In the genomic region with DNA sequence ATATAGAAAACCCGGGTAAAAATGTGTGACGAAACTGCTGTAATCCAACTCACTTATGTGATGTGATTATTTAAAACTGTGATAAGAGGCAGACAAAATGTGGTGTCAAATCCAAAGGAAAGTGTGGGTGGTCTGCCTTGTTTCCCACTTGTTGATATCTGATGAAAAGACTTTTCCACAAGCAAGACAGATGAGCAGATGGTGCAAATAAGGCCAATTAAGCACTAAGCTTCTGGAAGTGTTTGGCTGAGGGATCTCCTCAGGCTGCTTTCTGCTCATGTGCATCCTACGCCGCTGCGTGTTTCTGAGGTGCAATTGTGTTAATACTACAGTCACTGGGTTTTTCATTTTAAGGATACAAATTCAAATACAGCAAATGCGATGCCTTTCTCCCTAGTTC, we compare ENCODE assay signal across 27 mouse cellular contexts. TPM values are rescaled to one million over a fixed set of nuclear protein-coding genes. Genes with fewer than 3 reads are reported as not detected.
A peak's percentile ranks its signal among the peaks of the same experiment; 100 is the strongest.
DNase-seq lines count a peak whose midpoint lies in the region; ATAC-seq lines count a peak whose summit lies in the region.
"Had no signal": no experiment of that assay in that cellular context is flagged by ENCODE, and none has a peak within 500 bp of the region (broad histone marks: within the 10 kb centered on the region; RNA-seq: fewer than 3 reads in every experiment).

No protein-coding gene starts in this region.

- no peak overlapping the region for H3K4me3 ChIP-seq in forebrain, embryonic 14.5 days (ENCODE audit: low read depth, low read length)
- no peak overlapping the region for H3K4me3 ChIP-seq in forebrain, embryonic 15.5 days
- H3K4me3 ChIP-seq: forebrain, embryonic 13.5 days; hindbrain, embryonic 10.5 days; kidney, embryonic 15.5 days; limb, embryonic 15.5 days; liver, embryonic 15.5 days; midbrain, embryonic 10.5 days; neural tube, embryonic 15.5 days had no signal

- peak; percentile 39 for DNase-seq in forebrain, embryonic 14.5 days (ENCODE audit: low spot score)
- peak; percentile 18 to 29 for DNase-seq in right cerebral cortex, adult 2 months (ENCODE audit: low spot score in 2 of 2)
- DNase-seq in right cerebral cortex, postnatal 4 days, result no peak
- peak; percentile 24 for DNase-seq in layer of hippocampus, adult 9-11 months
- no peak for DNase-seq in lung, adult 18-20 months
- no peak for DNase-seq in lung, postnatal 14 days
- DNase-seq: adrenal gland, adult 2 months; cerebellum, adult 2 months; gastrocnemius, postnatal 14 days; heart, adult 11 months; kidney, postnatal 36 days; left cerebral cortex, postnatal 4 days; right cerebral cortex, postnatal 25 days had no signal

- no peaks in the 10 kb centered on the region for H3K9me3 ChIP-seq in forebrain, embryonic 14.5 days (replicated peaks; ENCODE audit: control insufficient read depth, low read length)
- H3K9me3 ChIP-seq in forebrain, embryonic 15.5 days, result no peaks in the 10 kb centered on the region
- H3K9me3 ChIP-seq: forebrain, embryonic 13.5 days; hindbrain, embryonic 10.5 days; kidney, embryonic 15.5 days; limb, embryonic 15.5 days; liver, embryonic 15.5 days; midbrain, embryonic 10.5 days; neural tube, embryonic 15.5 days had no signal

- H3K4me1 ChIP-seq in forebrain, embryonic 14.5 days (ENCODE audit: control insufficient read depth, insufficient read depth, low read length), result no peaks in the 10 kb centered on the region
- no peaks in the 10 kb centered on the region for H3K4me1 ChIP-seq in forebrain, embryonic 15.5 days
- H3K4me1 ChIP-seq: forebrain, embryonic 13.5 days; hindbrain, embryonic 10.5 days; kidney, embryonic 15.5 days; limb, embryonic 15.5 days; liver, embryonic 15.5 days; midbrain, embryonic 10.5 days; neural tube, embryonic 15.5 days had no signal

- no peak for ATAC-seq in forebrain, embryonic 14.5 days
- no peak for ATAC-seq in forebrain, embryonic 15.5 days (replicated peaks)
- ATAC-seq: forebrain, embryonic 13.5 days; intestine, postnatal 0 days had no signal

- H3K36me3 ChIP-seq in forebrain, embryonic 14.5 days (ENCODE audit: control insufficient read depth, insufficient read depth, low read length), result no peaks in the 10 kb centered on the region
- H3K36me3 ChIP-seq in forebrain, embryonic 15.5 days, result no peaks in the 10 kb centered on the region
- H3K36me3 ChIP-seq: hindbrain, embryonic 10.5 days; kidney, embryonic 15.5 days; limb, embryonic 15.5 days; liver, embryonic 15.5 days; midbrain, embryonic 10.5 days; neural tube, embryonic 15.5 days had no signal

- no peak overlapping the region for H3K9ac ChIP-seq in forebrain, embryonic 14.5 days (ENCODE audit: low read length)
- no peak overlapping the region for H3K9ac ChIP-seq in forebrain, embryonic 15.5 days (replicated peaks)
- H3K9ac ChIP-seq: forebrain, embryonic 13.5 days; kidney, embryonic 15.5 days; limb, embryonic 15.5 days; liver, embryonic 15.5 days; neural tube, embryonic 15.5 days had no signal

- H3K27ac ChIP-seq in forebrain, embryonic 14.5 days (ENCODE audit: low read depth, low read length), result no peak overlapping the region
- H3K27ac ChIP-seq in forebrain, embryonic 15.5 days (replicated peaks), result no peak overlapping the region
- H3K27ac ChIP-seq: forebrain, embryonic 13.5 days; hindbrain, embryonic 10.5 days; kidney, embryonic 15.5 days; limb, embryonic 15.5 days; liver, embryonic 15.5 days; midbrain, embryonic 10.5 days; neural tube, embryonic 15.5 days had no signal

- H3K4me2 ChIP-seq in forebrain, embryonic 14.5 days (ENCODE audit: low read length), result no peak overlapping the region
- H3K4me2 ChIP-seq in forebrain, embryonic 15.5 days (replicated peaks), result no peak overlapping the region
- H3K4me2 ChIP-seq: forebrain, embryonic 13.5 days; heart, embryonic 11.5 days; kidney, embryonic 15.5 days; limb, embryonic 15.5 days; liver, embryonic 15.5 days; neural tube, embryonic 15.5 days had no signal

- 72% methylated on average over 6 of the region's 6 CpGs for WGBS in forebrain, embryonic 14.5 days
- WGBS in forebrain, embryonic 15.5 days, result 74% methylated on average over 6 of the region's 6 CpGs

- H3K27me3 ChIP-seq in forebrain, embryonic 14.5 days (replicated peaks; ENCODE audit: control insufficient read depth, insufficient read depth, low read length), result no peaks in the 10 kb centered on the region
- H3K27me3 ChIP-seq in forebrain, embryonic 15.5 days, result no peaks in the 10 kb centered on the region
- H3K27me3 ChIP-seq: forebrain, embryonic 13.5 days; kidney, embryonic 15.5 days; limb, embryonic 15.5 days; liver, embryonic 15.5 days; neural tube, embryonic 15.5 days had no signal

RNA-seq across cellular contexts. Expression of a gene that starts 34.5 kb away (rescaled TPM):
- polyA plus RNA-seq in forebrain, embryonic 14.5 days (2014; fragmentation: Nextera tagmentation; extraction: Ambion mirVana), result not detected in 2 replicates
- polyA plus RNA-seq in forebrain, embryonic 15.5 days (2015; fragmentation: Nextera tagmentation; extraction: Ambion mirVana), result not detected in 2 replicates
- polyA plus RNA-seq: adrenal gland, adult 2 months; cerebellum, adult 2 months; forebrain, embryonic 13.5 days; heart, embryonic 11.5 days; heart, postnatal 0 days; hindbrain, embryonic 10.5 days; intestine, postnatal 0 days; kidney, embryonic 15.5 days; limb, embryonic 15.5 days; liver, embryonic 15.5 days; lung, embryonic 16.5 days; midbrain, embryonic 10.5 days; neural tube, embryonic 15.5 days; spleen, adult 2 months; testis, adult 2 months had no signal

RNA-seq across cellular contexts. Expression of a gene that starts 41.0 kb away (rescaled TPM):
- 15.3 and 18.4 TPM in 2 replicates for polyA plus RNA-seq in forebrain, embryonic 14.5 days (2014; fragmentation: Nextera tagmentation; extraction: Ambion mirVana)
- polyA plus RNA-seq in forebrain, embryonic 15.5 days (2015; fragmentation: Nextera tagmentation; extraction: Ambion mirVana), result 20.5 and 21.4 TPM in 2 replicates

Comparison
In these comparisons a context has a peak if more than half of its experiments do, and no peak if none do; other contexts are left out.
1. DNase-seq: peak in forebrain, embryonic 14.5 days (single experiment), right cerebral cortex, adult 2 months (2 of 2) and layer of hippocampus, adult 9-11 months (single experiment); none in right cerebral cortex, postnatal 4 days (single experiment), lung, adult 18-20 months (0 of 2) and lung, postnatal 14 days (single experiment).